Mouse (Mus musculus) MEL (cell line): ENCODE data around the gene Mipol1. TPM values are rescaled to one million over a fixed set of nuclear protein-coding genes. Genes with fewer than 3 reads are reported as not detected.

ENCODE experiments used
- DNase-seq: peaks from one replicate; pipeline ENCODE4 v3.0.0; 2011; ENCODE audit warnings: low read depth, low spot score
- H3K27ac ChIP-seq: 2 replicates; pipeline ENCODE4 v1.5.1; 2012; ENCODE audit warnings: low read depth, mild to moderate bottlenecking, control low read depth, low read length, moderate library complexity; ENCODE audit not compliant: control insufficient read depth
- H3K27me3 ChIP-seq, 2 experiments: fragments of 150-350 bp in 1 of 2; sonication (generic) in 1 of 2; 2 replicates each; pipeline ENCODE4 v1.6.1; 2012; ENCODE audit warnings: low read length in 2 of 2, mild to moderate bottlenecking in 2 of 2, improper control_type of control experiment in 1 of 2, moderate library complexity in 1 of 2; ENCODE audit not compliant: insufficient read depth in 2 of 2, control insufficient read depth in 1 of 2
- H3K36me3 ChIP-seq, 2 experiments: 2 replicates each; pipeline ENCODE4 v1.6.1; 2012 to 2014; ENCODE audit warnings: low read length in 2 of 2, improper control_type of control experiment in 1 of 2, inconsistent platforms in 1 of 2, mild to moderate bottlenecking in 1 of 2; ENCODE audit not compliant: insufficient read depth in 2 of 2, control insufficient read depth in 1 of 2
- H3K4me1 ChIP-seq, 2 experiments: fragments of 150-350 bp in 1 of 2; sonication (generic) in 1 of 2; 2 replicates each; pipeline ENCODE4 v1.6.1; 2012; ENCODE audit warnings: low read length in 2 of 2, improper control_type of control experiment in 1 of 2, mild to moderate bottlenecking in 1 of 2; ENCODE audit not compliant: insufficient read depth in 2 of 2, control insufficient read depth in 1 of 2
- H3K4me3 ChIP-seq, 2 experiments: fragments of 150-350 bp in 1 of 2; sonication (generic) in 1 of 2; 2 replicates each; pipeline ENCODE4 v1.5.1; 2012; ENCODE audit warnings: low read depth in 2 of 2, low read length in 2 of 2, mild to moderate bottlenecking in 2 of 2, moderate library complexity in 2 of 2, control low read depth in 1 of 2, improper control_type of control experiment in 1 of 2; ENCODE audit not compliant: control insufficient read depth in 1 of 2, insufficient read depth in 1 of 2
- H3K79me2 ChIP-seq: 2 replicates; pipeline ENCODE4 v1.6.1; 2012; ENCODE audit warnings: mild to moderate bottlenecking, low read length, moderate library complexity; ENCODE audit not compliant: control insufficient read depth, poor library complexity, insufficient read depth
- H3K9ac ChIP-seq: 2 replicates; pipeline ENCODE4 v1.6.1; 2012; ENCODE audit warnings: low read depth, mild to moderate bottlenecking, control low read depth, low read length, moderate library complexity; ENCODE audit not compliant: control insufficient read depth, poor library complexity, severe bottlenecking
- H3K9me3 ChIP-seq: fragments of 150-350 bp; sonication (generic); replicated peaks from 2 replicates; pipeline ENCODE4 v1.6.1; 2012; ENCODE audit warnings: mild to moderate bottlenecking, low read length, improper control_type of control experiment, moderate library complexity; ENCODE audit not compliant: insufficient read depth
- ELF1 ChIP-seq: IDR thresholded peaks from 2 replicates; pipeline ENCODE4 v1.6.1; 2014; ENCODE audit warnings: low read depth, mild to moderate bottlenecking, inconsistent platforms, low read length, improper control_type of control experiment, moderate library complexity
- GABPA ChIP-seq: IDR thresholded peaks from 2 replicates; pipeline ENCODE4 v1.6.1; 2012; ENCODE audit warnings: low read depth, mild to moderate bottlenecking, inconsistent platforms, low read length, improper control_type of control experiment, moderate library complexity
- HCFC1 ChIP-seq: IDR thresholded peaks from 2 replicates; pipeline ENCODE4 v1.6.1; 2012; ENCODE audit warnings: low read depth, mild to moderate bottlenecking, inconsistent platforms, low read length, improper control_type of control experiment, moderate library complexity
- KAT2A ChIP-seq: conservative IDR thresholded peaks from 2 replicates; pipeline ENCODE4 v1.6.1; 2012; ENCODE audit warnings: low read depth, low read length, improper control_type of control experiment, inconsistent platforms
- MAFK ChIP-seq: IDR thresholded peaks from 2 replicates; pipeline ENCODE4 v1.6.1; 2011; ENCODE audit warnings: low read depth, mild to moderate bottlenecking, low read length, improper control_type of control experiment, borderline replicate concordance
- MYB ChIP-seq: IDR thresholded peaks from 2 replicates; pipeline ENCODE4 v1.6.1; 2011; ENCODE audit warnings: mild to moderate bottlenecking, low read depth, low read length, improper control_type of control experiment
- NELFE ChIP-seq: IDR thresholded peaks from 2 replicates; pipeline ENCODE4 v1.6.1; 2011; ENCODE audit warnings: low read depth, low read length, improper control_type of control experiment
- POLR2AphosphoS5 ChIP-seq: IDR thresholded peaks from 2 replicates; pipeline ENCODE4 v1.6.1; 2012; ENCODE audit warnings: low read depth, borderline replicate concordance, mild to moderate bottlenecking, inconsistent platforms, low read length, moderate library complexity, mixed read lengths
- RCOR1 ChIP-seq: IDR thresholded peaks from 2 replicates; pipeline ENCODE4 v1.6.1; 2012; ENCODE audit warnings: low read depth, mild to moderate bottlenecking, inconsistent platforms, low read length, improper control_type of control experiment
- SMC3 ChIP-seq: IDR thresholded peaks from 2 replicates; pipeline ENCODE4 v1.6.1; 2011; ENCODE audit warnings: low read depth, low read length, improper control_type of control experiment
- TCF12 ChIP-seq: IDR thresholded peaks from 2 replicates; pipeline ENCODE4 v1.6.1; 2014; ENCODE audit warnings: low read depth, mild to moderate bottlenecking, inconsistent platforms, low read length, improper control_type of control experiment, moderate library complexity
- USF1 ChIP-seq: IDR thresholded peaks from 2 replicates; pipeline ENCODE4 v1.6.1; 2014; ENCODE audit warnings: low read depth, mild to moderate bottlenecking, inconsistent platforms, low read length, improper control_type of control experiment, moderate library complexity
- USF2 ChIP-seq, 2 experiments: IDR thresholded peaks; 2 replicates each; pipeline ENCODE4 v1.6.1; 2011 to 2012; ENCODE audit warnings: improper control_type of control experiment in 2 of 2, low read length in 2 of 2, borderline replicate concordance in 1 of 2, inconsistent platforms in 1 of 2, low read depth in 1 of 2, mild to moderate bottlenecking in 1 of 2; ENCODE audit not compliant: insufficient read depth in 1 of 2
- ZC3H11A ChIP-seq: IDR thresholded peaks from 2 replicates; pipeline ENCODE4 v1.6.1; 2012; ENCODE audit warnings: low read depth, mild to moderate bottlenecking, inconsistent platforms, low read length, improper control_type of control experiment
- ZKSCAN1 ChIP-seq: IDR thresholded peaks from 2 replicates; pipeline ENCODE4 v1.6.1; 2012; ENCODE audit warnings: low read depth, mild to moderate bottlenecking, inconsistent platforms, low read length, improper control_type of control experiment, moderate library complexity
- ZNF384 ChIP-seq: IDR thresholded peaks from 2 replicates; pipeline ENCODE4 v1.6.1; 2012; ENCODE audit warnings: low read depth, mild to moderate bottlenecking, inconsistent platforms, low read length, improper control_type of control experiment
- polyA plus RNA-seq, 2 experiments: library from polyadenylated mRNA; stranded (reverse) in 1 of 2; unstranded in 1 of 2; fragments of >175 nt in 1 of 2; fragments of >200 nt in 1 of 2; gene quantifications; 2 replicates each; pipeline versions ENCODE4 v1.2.1 to v1.2.4; 2012; ENCODE audit warnings: low replicate concordance in 2 of 2, low read depth in 1 of 2; ENCODE audit not compliant: insufficient read length in 2 of 2, insufficient read depth in 1 of 2, missing spikeins in 1 of 2
- total RNA-seq: library from RNA; depleted of rRNA; stranded (reverse); fragments of 300-350 nt; gene quantifications from 2 replicates; pipeline ENCODE4 v1.2.3, GENCODE M21; 2012

Gene Mipol1
- total and polyA plus RNA-seq, 3 experiments, result 4.0 to 8.3 TPM; not detected in 1

DNA sequence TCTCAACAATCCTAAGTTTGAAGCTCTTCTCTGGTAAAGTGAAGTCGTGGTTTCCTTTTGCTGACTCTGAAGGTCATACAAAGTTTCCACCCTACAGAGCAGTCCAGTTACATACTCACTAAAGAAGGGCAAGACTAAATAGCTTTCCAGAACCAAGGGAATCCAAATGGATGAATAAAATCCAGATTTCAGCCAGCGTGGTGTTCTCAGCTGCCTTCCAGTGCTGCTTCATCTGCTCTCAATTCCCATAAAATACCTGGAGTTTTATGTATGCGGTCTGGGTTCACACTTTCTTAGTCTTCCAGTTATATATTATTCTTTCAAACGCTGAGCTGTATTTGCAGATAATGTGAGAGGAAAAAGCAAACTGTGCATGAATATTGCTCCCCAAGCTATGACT, 280.9 kb downstream of the Mipol1 start:
- Histone ChIP-seq H3K79me2 (no peaks in the 10 kb centered on the region), H3K9ac (no peak overlapping the region), H3K9me3 (no peaks in the 10 kb centered on the region), H3K27me3 (no peaks in the 10 kb centered on the region; a peak in 1 of 4 replicates), H3K4me3 (no peak overlapping the region), H3K27ac (no peak overlapping the region), H3K36me3 (no peaks in the 10 kb centered on the region), H3K4me1 (no peaks in the 10 kb centered on the region)
- no peak for DNase-seq
- TF ChIP-seq MYB (no peak), USF2 (IDR thresholded peaks at IDR 0.05; ENCODE audit: borderline replicate concordance in 1 of 2, insufficient read depth in 1 of 2, low read depth in 1 of 2, low read length in 2 of 2) (no peak), TCF12 (no peak), SMC3 (no peak), ZC3H11A (no peak), RCOR1 (no peak), ELF1 (no peak), MAFK (no peak), POLR2AphosphoS5 (no peak), ZKSCAN1 (no peak)

DNA sequence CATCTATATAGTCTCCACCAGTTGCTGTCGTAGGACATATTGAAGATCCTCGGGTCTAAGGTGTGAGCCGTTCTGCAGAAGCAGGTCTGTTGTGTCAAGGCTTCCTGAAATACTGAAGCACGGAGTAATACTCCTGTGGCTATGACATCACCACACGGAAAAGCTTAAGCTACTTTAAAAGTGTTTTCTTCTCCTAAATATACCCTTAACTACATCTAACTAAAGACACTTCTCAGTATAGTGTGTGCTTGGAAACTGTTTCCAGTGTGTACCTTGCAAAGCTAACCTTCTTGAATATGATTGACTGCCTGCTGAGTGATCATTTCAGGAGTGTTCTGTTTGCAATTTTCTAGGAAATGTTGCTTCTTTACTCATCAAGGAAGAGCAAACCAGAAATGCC, 281.3 kb downstream of the Mipol1 start:
- Histone ChIP-seq H3K79me2 (no peaks in the 10 kb centered on the region), H3K9ac (no peak overlapping the region), H3K27ac (no peak overlapping the region), H3K36me3 (no peaks in the 10 kb centered on the region), H3K27me3 (no peaks in the 10 kb centered on the region; a peak in 1 of 4 replicates), H3K9me3 (no peaks in the 10 kb centered on the region), H3K4me3 (no peak overlapping the region), H3K4me1 (no peaks in the 10 kb centered on the region)
- DNase-seq, result no peak
- TF ChIP-seq ELF1, result no peak
- TF ChIP-seq USF2 (IDR thresholded peaks at IDR 0.05; ENCODE audit: borderline replicate concordance in 1 of 2, insufficient read depth in 1 of 2, low read depth in 1 of 2, low read length in 2 of 2), result no peak
- TF ChIP-seq POLR2AphosphoS5, result no peak
- no peak for TF ChIP-seq MAFK
- no peak for TF ChIP-seq KAT2A
- no peak for TF ChIP-seq GABPA
- TF ChIP-seq ZC3H11A, result no peak
- TF ChIP-seq NELFE, result no peak
- no peak for TF ChIP-seq USF1
- no peak for TF ChIP-seq ZNF384
- no peak for TF ChIP-seq HCFC1
